Mouse (Mus musculus) kidney, embryonic 14.5 days (tissue): ENCODE measurements around the gene Rhod. TPM values are rescaled to one million over a fixed set of nuclear protein-coding genes. Genes with fewer than 3 reads are reported as not detected.
"Not testable (repeated sequence)": the region's sequence is repeated elsewhere in the genome, so short reads cannot be mapped to it uniquely, and the experiment has no call there.

ENCODE experiments used
- ATAC-seq: fragments of 200-750 bp; cut with Nextera tagmentation; 2 replicates; pipeline ENCODE4 v1.8.0; 2017; ENCODE audit warnings: moderate number of reproducible peaks, mild to moderate bottlenecking, moderate TSS enrichment, moderate library complexity; ENCODE audit not compliant: low FRiP score, low TSS enrichment
- H3K27ac ChIP-seq: fragments of 300-500 bp; sonication (generic); 2 replicates; pipeline ENCODE4 v1.5.1; 2014; ENCODE audit warnings: low read depth, mild to moderate bottlenecking, low read length, moderate library complexity, mixed read lengths
- H3K27me3 ChIP-seq: fragments of 300-500 bp; sonication (generic); 2 replicates; pipeline ENCODE4 v1.6.1; 2014; ENCODE audit warnings: mild to moderate bottlenecking, low read length; ENCODE audit not compliant: control insufficient read depth, insufficient read depth
- H3K36me3 ChIP-seq: fragments of 300-500 bp; sonication (generic); 2 replicates; pipeline ENCODE4 v1.6.1; 2014; ENCODE audit warnings: low read length, mixed read lengths; ENCODE audit not compliant: control insufficient read depth, insufficient read depth
- H3K4me1 ChIP-seq: fragments of 300-500 bp; sonication (generic); 2 replicates; pipeline ENCODE4 v1.6.1; 2014; ENCODE audit warnings: low read length, mixed read lengths; ENCODE audit not compliant: control insufficient read depth, insufficient read depth
- H3K4me2 ChIP-seq: fragments of 300-500 bp; sonication (generic); replicated peaks from 2 replicates; pipeline ENCODE4 v1.6.1; 2014; ENCODE audit warnings: low read depth, mild to moderate bottlenecking, low read length
- H3K4me3 ChIP-seq: fragments of 300-500 bp; sonication (generic); 2 replicates; pipeline ENCODE4 v1.5.1; 2014; ENCODE audit warnings: mild to moderate bottlenecking, low read length
- H3K9ac ChIP-seq: fragments of 300-500 bp; sonication (generic); 2 replicates; pipeline ENCODE4 v1.6.1; 2014; ENCODE audit warnings: low read depth, mild to moderate bottlenecking, low read length, moderate library complexity
- H3K9me3 ChIP-seq: fragments of 300-500 bp; sonication (generic); 2 replicates; pipeline ENCODE4 v1.6.1; 2016; ENCODE audit warnings: low read length; ENCODE audit not compliant: control insufficient read depth
- WGBS: fragments of 180-500 bp; shearing (Covaris S2); extraction: QIAGEN DNeasy Blood & Tissue Kit; methylation state at CpG from one replicate; pipeline ENCODE4 v1.1.7; 2014; 5-methylcytosine and 5-hydroxymethylcytosine counted together
- polyA plus RNA-seq: library from polyadenylated mRNA; unstranded; fragments of >200 nt; fragmentation: Nextera tagmentation; extraction: Ambion mirVana; gene quantifications from 2 replicates; pipeline ENCODE4 v1.2.1, GENCODE M21; 2014

Rhod gene
- polyA plus RNA-seq, 1 experiment from 2014 or later, result 40.7 TPM

- 62% methylated on average over 15 of the region's 15 CpGs for WGBS
- no peaks in the 10 kb centered on the region for H3K9me3 ChIP-seq
- peaks cover 17% of the 10 kb centered on the region for H3K4me1 ChIP-seq
- no peak overlapping the region for H3K4me3 ChIP-seq
- no peaks in the 10 kb centered on the region for H3K27me3 ChIP-seq
- no peak overlapping the region for H3K27ac ChIP-seq
- no peaks in the 10 kb centered on the region for H3K36me3 ChIP-seq
- H3K4me2 ChIP-seq, result no peak overlapping the region
- H3K9ac ChIP-seq, result no peak overlapping the region
- ATAC-seq, result no peak
Observed at GRCm38 (mm10) chr19:4455071-4455800, 16.0 kb upstream of the Rhod start.

- not testable (repeated sequence) for H3K9me3 ChIP-seq
- whole genome bisulfite sequencing, result 7% methylated on average over 1 of the region's 1 CpGs
Observed at GRCm38 (mm10) chr19:4454040-4454439, 14.8 kb upstream of the Rhod start.

GRCm38 (mm10) chr19:4452525-4452924 is 13.3 kb upstream of the Rhod start:
- no peak overlapping the region for H3K4me3 ChIP-seq
- no peak overlapping the region for H3K27ac ChIP-seq
- H3K9ac ChIP-seq, result no peak overlapping the region
- H3K36me3 ChIP-seq, result no peaks in the 10 kb centered on the region
- ATAC-seq, result no peak
- H3K4me1 ChIP-seq, result peaks cover 17% of the 10 kb centered on the region
- H3K9me3 ChIP-seq, result no peaks in the 10 kb centered on the region
- WGBS, result 28% methylated on average over 4 of the region's 4 CpGs
- no peak overlapping the region for H3K4me2 ChIP-seq
- no peaks in the 10 kb centered on the region for H3K27me3 ChIP-seq

More at GRCm38 (mm10) chr19:4454040-4454439, 14.8 kb upstream of the Rhod start:
- not testable (repeated sequence) for H3K27me3 ChIP-seq, H3K36me3 ChIP-seq, H3K9ac ChIP-seq, H3K4me2 ChIP-seq, H3K27ac ChIP-seq, H3K4me3 ChIP-seq
- peaks cover 17% of the 10 kb centered on the region for H3K4me1 ChIP-seq
- ATAC-seq, result peak; percentile 52; the same call in 1 of the 2 replicates

GRCm38 (mm10) chr19:4451965-4452364 is 12.7 kb upstream of the Rhod start:
- Histone ChIP-seq H3K4me1 (peaks cover 16% of the 10 kb centered on the region), H3K36me3 (no peaks in the 10 kb centered on the region), H3K4me3 (no peak overlapping the region), H3K9ac (peak overlapping the region; percentile 31; the same call in 1 of the 2 replicates), H3K27me3 (no peaks in the 10 kb centered on the region), H3K9me3 (no peaks in the 10 kb centered on the region), H3K4me2 (no peak overlapping the region), H3K27ac (no peak overlapping the region)
- ATAC-seq, result 0 out of 2 replicates have a peak, but pooled peaks have one; percentile 22
- WGBS, result 24% methylated on average over 5 of the region's 5 CpGs

GRCm38 (mm10) chr19:4451098-4451497 is 11.9 kb upstream of the Rhod start:
- H3K27ac ChIP-seq, result no peak overlapping the region
- no peak overlapping the region for H3K4me3 ChIP-seq
- no peaks in the 10 kb centered on the region for H3K9me3 ChIP-seq
- peaks cover 9% of the 10 kb centered on the region for H3K4me1 ChIP-seq
- ATAC-seq, result no peak
- no peaks in the 10 kb centered on the region for H3K27me3 ChIP-seq
- no peak overlapping the region for H3K9ac ChIP-seq
- H3K4me2 ChIP-seq, result no peak overlapping the region
- 66% methylated on average over 8 of the region's 8 CpGs for WGBS
- H3K36me3 ChIP-seq, result no peaks in the 10 kb centered on the region

- Histone ChIP-seq H3K9me3 (no peaks in the 10 kb centered on the region), H3K4me1 (peaks cover 9% of the 10 kb centered on the region; the same call in 1 of the 2 replicates), H3K9ac (no peak overlapping the region), H3K4me2 (no peak overlapping the region), H3K4me3 (no peak overlapping the region), H3K36me3 (no peaks in the 10 kb centered on the region), H3K27ac (no peak overlapping the region), H3K27me3 (no peaks in the 10 kb centered on the region)
- no peak for ATAC-seq
- 65% methylated on average over 5 of the region's 5 CpGs for WGBS
Observed at GRCm38 (mm10) chr19:4450666-4451065, 11.4 kb upstream of the Rhod start.

DNA sequence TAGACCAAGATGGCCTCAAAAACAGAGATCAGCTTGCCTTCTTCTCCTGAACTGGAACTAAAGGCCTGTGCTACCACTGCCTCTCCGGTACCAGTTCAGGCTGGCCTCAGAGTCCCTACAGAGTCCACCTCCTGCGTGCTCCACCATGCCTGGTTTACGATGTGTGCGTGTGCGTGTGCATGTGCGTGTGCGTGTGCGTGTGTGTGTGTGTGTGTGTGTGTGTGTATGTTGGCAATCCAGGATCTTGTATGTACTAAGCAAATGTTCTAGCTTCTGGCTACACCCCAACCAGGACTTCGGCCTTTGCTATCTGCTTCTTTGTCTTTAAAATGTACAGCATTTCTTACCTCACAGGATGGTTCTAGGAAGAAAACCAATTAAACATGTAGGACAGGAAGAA is 10.0 kb upstream of the Rhod start:
- Histone ChIP-seq H3K27me3 (no peaks in the 10 kb centered on the region), H3K4me2 (no peak overlapping the region), H3K36me3 (no peaks in the 10 kb centered on the region), H3K4me1 (peaks cover 9% of the 10 kb centered on the region; the same call in 1 of the 2 replicates), H3K9ac (no peak overlapping the region), H3K9me3 (no peaks in the 10 kb centered on the region), H3K4me3 (no peak overlapping the region), H3K27ac (no peak overlapping the region)
- ATAC-seq, result no peak
- 94% methylated on average over 9 of the region's 9 CpGs for WGBS

- H3K9me3 ChIP-seq, result no peaks in the 10 kb centered on the region
- H3K4me2 ChIP-seq, result no peak overlapping the region
- H3K4me1 ChIP-seq, result peaks cover 9% of the 10 kb centered on the region; the same call in 1 of the 2 replicates
- H3K9ac ChIP-seq, result no peak overlapping the region
- ATAC-seq, result no peak
- no peaks in the 10 kb centered on the region for H3K27me3 ChIP-seq
- no peak overlapping the region for H3K4me3 ChIP-seq
- 88% methylated on average over 9 of the region's 9 CpGs for WGBS
- no peak overlapping the region for H3K27ac ChIP-seq
- no peaks in the 10 kb centered on the region for H3K36me3 ChIP-seq
Observed at GRCm38 (mm10) chr19:4447445-4447844, 8.2 kb upstream of the Rhod start.

DNA sequence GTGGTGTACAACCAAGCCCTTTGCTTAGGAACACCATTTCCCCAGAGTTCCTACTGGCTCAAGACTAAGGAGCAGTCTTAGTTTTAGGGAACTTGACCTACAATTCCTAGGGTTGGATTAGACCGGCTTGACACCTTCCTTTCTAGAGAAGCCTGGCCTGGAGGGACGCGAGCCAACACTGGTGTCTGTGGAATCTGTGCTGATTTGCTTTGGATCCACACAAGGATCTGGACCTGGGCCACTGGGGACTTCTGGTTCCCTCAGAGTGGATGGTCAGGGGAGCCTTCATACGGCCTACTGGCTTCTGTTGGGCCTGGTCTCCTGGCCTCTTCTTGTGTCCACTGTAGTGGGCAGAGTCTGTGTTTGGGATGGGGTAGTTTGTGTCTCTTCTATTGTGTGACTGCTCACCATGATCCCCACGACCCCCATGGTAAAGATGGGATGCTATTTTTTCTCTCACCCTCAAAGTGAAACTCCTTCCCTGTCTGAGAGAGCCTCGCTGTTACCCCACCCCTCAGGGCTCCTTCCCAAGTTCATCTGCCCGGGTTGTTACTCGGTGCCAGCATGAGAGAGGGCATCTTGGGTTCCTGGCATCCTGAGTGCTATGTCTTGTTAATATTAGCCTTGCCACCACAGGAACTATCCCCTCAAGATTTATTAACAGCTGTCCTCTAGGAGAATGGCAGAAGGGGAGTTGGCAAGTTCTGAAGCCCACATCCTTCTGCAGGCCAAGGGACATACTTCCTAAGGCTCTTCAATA is 7.6 kb upstream of the Rhod start:
- Histone ChIP-seq H3K4me1 (peaks cover 8% of the 10 kb centered on the region), H3K9ac (no peak overlapping the region), H3K4me3 (no peak overlapping the region), H3K9me3 (no peaks in the 10 kb centered on the region), H3K27ac (no peak overlapping the region), H3K4me2 (no peak overlapping the region), H3K27me3 (no peaks in the 10 kb centered on the region), H3K36me3 (no peaks in the 10 kb centered on the region)
- 88% methylated on average over 8 of the region's 8 CpGs for WGBS
- no peak for ATAC-seq
